Mouse (Mus musculus): ENCODE measurements around the gene Gas7.

- TF ChIP-seq CTCF (IDR thresholded peaks at IDR 0.05; ENCODE audit: low read depth, low read length) (no peak), TAL1 (conservative IDR thresholded peaks at IDR 0.05; ENCODE audit: low read depth, low read length) (no peak), GATA1 (IDR thresholded peaks at IDR 0.05; ENCODE audit: borderline replicate concordance, low read length) (no peak), POLR2AphosphoS5 (IDR thresholded peaks at IDR 0.05; ENCODE audit: insufficient replicate concordance, low read depth, low read length) (no peak), GATA2 (IDR thresholded peaks at IDR 0.05; ENCODE audit: borderline replicate concordance, low read depth, low read length) (no peak)
Observed at GRCm38 (mm10) chr11:67715382-67715781, 260.1 kb downstream of the Gas7 start.

All from G1E (cell line).